Mouse (Mus musculus): ENCODE measurements around the gene Lingo1. TPM values are rescaled to one million over a fixed set of nuclear protein-coding genes. Genes with fewer than 3 reads are reported as not detected.

Gene Lingo1
- total and polyA plus RNA-seq, 2 experiments from 2014 or later, result 110 to 192 TPM

DNA sequence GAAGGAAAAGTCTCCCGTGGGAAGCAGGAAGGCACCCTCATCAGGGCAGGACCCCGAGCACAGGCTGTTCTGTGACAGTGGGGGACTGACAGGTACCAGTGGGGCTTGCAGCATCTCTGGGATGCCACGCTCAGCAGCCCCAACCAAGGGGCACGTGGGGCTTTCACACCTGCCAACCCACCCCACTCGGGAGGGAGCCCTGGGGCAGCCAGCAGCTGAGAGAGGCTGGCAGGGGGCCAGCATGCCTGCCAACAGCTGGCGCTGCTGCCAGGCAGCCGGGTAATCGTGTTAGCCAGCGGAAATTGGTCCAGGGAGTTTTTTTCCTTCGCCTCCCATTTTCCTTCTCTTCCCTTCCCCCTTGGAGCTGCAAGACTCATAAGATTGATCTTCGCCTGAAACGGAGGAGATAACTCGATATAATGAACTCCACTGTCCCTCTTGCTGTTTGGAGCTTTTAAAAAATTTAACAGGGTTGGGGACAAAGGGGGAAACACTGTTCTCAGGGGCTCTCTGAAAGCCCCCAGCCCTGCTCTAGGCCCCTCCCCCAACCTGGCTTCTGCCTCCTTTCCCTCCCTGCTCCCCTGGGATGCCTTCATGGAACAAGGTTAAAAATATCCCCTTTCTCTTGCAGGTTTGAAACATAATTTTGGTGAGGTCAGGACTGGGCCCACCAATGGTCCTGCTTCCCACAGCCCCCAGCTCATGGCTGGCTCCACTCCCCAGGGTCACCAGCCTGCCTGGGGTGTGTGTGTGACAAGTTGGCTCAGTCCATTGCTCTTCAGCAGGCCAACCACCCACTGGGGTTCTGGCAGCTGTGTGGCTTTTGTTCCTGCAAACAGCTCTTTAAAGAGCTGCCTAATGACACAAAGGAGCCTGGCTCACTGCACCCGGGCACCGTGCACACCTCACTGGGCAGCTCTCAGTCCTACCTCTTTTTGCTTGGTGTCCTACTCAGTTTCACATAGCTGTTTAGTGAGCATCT, 68.3 kb downstream of the Lingo1 start:
- ATAC-seq (ENCODE audit: low FRiP score), result no peak
- Histone ChIP-seq H3K27me3 (ENCODE audit: insufficient read depth, low read length) (no peaks in the 10 kb centered on the region), H3K9ac (replicated peaks; ENCODE audit: low read length, poor library complexity, severe bottlenecking) (no peak overlapping the region), H3K9me3 (ENCODE audit: low read length) (no peaks in the 10 kb centered on the region), H3K27ac (ENCODE audit: low read depth, low read length) (peak overlapping the region; percentile 49), H3K4me1 (ENCODE audit: insufficient read depth, low read length) (peaks cover 4% of the 10 kb centered on the region; the same call in 1 of the 2 replicates), H3K4me2 (ENCODE audit: low read depth, low read length, poor library complexity, severe bottlenecking) (peak overlapping the region; percentile 6; the same call in 1 of the 2 replicates), H3K36me3 (ENCODE audit: insufficient read depth, low read length) (no peaks in the 10 kb centered on the region), H3K4me3 (ENCODE audit: low read depth, low read length) (no peak overlapping the region)
- DNase-seq (ENCODE audit: low spot score), result peak; percentile 86
- no peak for TF ChIP-seq CTCF (IDR thresholded peaks at IDR 0.05)
- WGBS, result 12% methylated on average over 15 of the region's 15 CpGs

DNA sequence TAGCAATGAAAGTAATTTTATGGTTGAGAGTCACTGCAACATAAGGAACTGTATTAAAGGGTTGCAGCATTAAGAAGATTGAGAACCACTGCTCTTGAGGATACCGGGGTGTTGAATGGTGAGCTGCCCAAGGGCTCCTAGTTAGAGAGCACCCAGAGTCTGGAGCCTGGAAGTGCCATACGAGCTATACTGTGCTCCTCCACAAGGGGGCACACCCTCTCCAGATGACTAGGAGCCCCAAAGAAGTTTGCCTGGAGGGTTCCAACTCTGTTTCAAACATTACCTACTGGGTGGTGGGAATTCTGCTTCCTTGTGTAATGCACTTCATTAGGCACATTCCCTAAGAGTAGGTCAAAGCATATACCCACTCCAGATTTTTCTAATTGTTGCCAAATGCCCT, 70.5 kb downstream of the Lingo1 start:
- Histone ChIP-seq H3K9me3 (ENCODE audit: low read length) (no peaks in the 10 kb centered on the region), H3K27ac (ENCODE audit: low read depth, low read length) (no peak overlapping the region), H3K9ac (replicated peaks; ENCODE audit: low read length, poor library complexity, severe bottlenecking) (no peak overlapping the region), H3K4me1 (ENCODE audit: insufficient read depth, low read length) (peaks cover 4% of the 10 kb centered on the region; the same call in 1 of the 2 replicates), H3K27me3 (ENCODE audit: insufficient read depth, low read length) (no peaks in the 10 kb centered on the region), H3K4me3 (ENCODE audit: low read depth, low read length) (no peak overlapping the region), H3K4me2 (ENCODE audit: low read depth, low read length, poor library complexity, severe bottlenecking) (no peak overlapping the region), H3K36me3 (ENCODE audit: insufficient read depth, low read length) (no peaks in the 10 kb centered on the region)
- TF ChIP-seq CTCF (IDR thresholded peaks at IDR 0.05), result peak; percentile 70
- WGBS, result 41% methylated on average over 2 of the region's 2 CpGs
- peak; percentile 59 for DNase-seq (ENCODE audit: low spot score)
- no peak for ATAC-seq (ENCODE audit: low FRiP score)

DNA sequence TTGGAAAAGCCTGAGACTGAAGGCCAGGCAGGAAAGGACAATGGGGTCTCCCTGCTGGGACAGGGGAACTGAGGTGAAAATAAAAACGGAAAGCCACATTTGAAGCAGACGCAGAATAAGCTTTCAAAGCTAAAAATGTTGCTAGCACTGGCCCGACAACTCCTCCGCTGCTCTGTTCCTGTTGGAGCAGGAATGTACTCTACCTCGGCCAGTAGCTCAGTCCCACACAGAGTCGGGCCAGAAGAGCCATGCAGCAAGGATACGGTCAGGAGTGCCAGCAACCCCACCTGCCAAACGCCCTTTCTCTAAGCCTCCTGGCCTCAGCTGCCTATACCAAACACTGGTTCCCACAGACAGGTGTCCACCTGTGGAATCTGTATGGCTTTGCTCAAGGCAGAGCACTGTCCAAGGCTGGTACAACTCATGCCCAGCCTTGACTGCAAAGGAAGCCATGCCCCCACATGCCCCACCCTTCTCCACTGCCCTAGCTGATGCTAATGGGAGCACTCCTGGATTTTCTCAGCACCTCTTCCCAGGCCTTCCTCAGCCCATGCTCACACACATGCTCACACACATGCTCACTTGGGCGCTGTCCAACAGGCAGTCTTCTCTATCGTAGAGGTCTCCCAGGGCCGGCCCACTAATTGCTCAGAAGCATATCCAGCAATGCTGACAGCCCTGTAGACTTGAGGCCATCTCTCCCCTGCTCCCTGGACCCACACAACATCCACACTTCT, 74.0 kb downstream of the Lingo1 start:
- no peaks in the 10 kb centered on the region for H3K9me3 ChIP-seq (ENCODE audit: low read length)
- no peaks in the 10 kb centered on the region for H3K4me1 ChIP-seq (ENCODE audit: insufficient read depth, low read length)
- H3K27me3 ChIP-seq (ENCODE audit: insufficient read depth, low read length), result no peaks in the 10 kb centered on the region
- H3K4me3 ChIP-seq (ENCODE audit: low read depth, low read length), result no peak overlapping the region
- 72% methylated on average over 11 of the region's 11 CpGs for WGBS
- no peak overlapping the region for H3K9ac ChIP-seq (replicated peaks; ENCODE audit: low read length, poor library complexity, severe bottlenecking)
- no peak overlapping the region for H3K27ac ChIP-seq (ENCODE audit: low read depth, low read length)
- no peak for TF ChIP-seq CTCF (IDR thresholded peaks at IDR 0.05)
- H3K4me2 ChIP-seq (ENCODE audit: low read depth, low read length, poor library complexity, severe bottlenecking), result no peak overlapping the region
- DNase-seq (ENCODE audit: low spot score), result peak; percentile 56
- ATAC-seq (ENCODE audit: low FRiP score), result no peak
- H3K36me3 ChIP-seq (ENCODE audit: insufficient read depth, low read length), result no peaks in the 10 kb centered on the region

DNA sequence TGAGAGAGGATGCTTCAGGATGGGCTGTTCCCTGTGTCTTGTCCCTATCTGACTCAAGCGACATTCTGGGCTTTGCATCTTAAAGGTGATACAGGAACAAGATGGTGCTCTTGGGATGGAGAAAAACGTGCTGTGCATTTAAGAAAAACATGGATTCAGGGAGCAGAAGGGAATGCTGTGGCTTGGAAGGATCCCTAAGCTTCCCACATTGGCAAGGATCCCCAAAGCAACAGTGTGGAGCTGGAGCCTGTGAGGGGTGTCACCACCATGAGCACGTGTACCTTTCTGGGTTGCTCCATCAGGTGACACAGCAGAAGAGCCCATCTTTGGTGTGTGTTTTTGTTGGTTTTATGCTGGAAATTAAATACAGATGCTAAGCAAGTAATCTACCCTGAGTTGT, 77.3 kb downstream of the Lingo1 start:
- TF ChIP-seq CTCF (IDR thresholded peaks at IDR 0.05), result no peak
- WGBS, result 82% methylated on average over 3 of the region's 3 CpGs
- H3K4me2 ChIP-seq (ENCODE audit: low read depth, low read length, poor library complexity, severe bottlenecking), result no peak overlapping the region
- H3K27ac ChIP-seq (ENCODE audit: low read depth, low read length), result no peak overlapping the region
- DNase-seq (ENCODE audit: low spot score) (no peak), ATAC-seq (ENCODE audit: low FRiP score) (no peak)
- no peaks in the 10 kb centered on the region for H3K4me1 ChIP-seq (ENCODE audit: insufficient read depth, low read length)
- H3K4me3 ChIP-seq (ENCODE audit: low read depth, low read length), result no peak overlapping the region
- no peak overlapping the region for H3K9ac ChIP-seq (replicated peaks; ENCODE audit: low read length, poor library complexity, severe bottlenecking)
- H3K36me3 ChIP-seq (ENCODE audit: insufficient read depth, low read length), result no peaks in the 10 kb centered on the region
- no peaks in the 10 kb centered on the region for H3K27me3 ChIP-seq (ENCODE audit: insufficient read depth, low read length)
- H3K9me3 ChIP-seq (ENCODE audit: low read length), result no peaks in the 10 kb centered on the region

DNA sequence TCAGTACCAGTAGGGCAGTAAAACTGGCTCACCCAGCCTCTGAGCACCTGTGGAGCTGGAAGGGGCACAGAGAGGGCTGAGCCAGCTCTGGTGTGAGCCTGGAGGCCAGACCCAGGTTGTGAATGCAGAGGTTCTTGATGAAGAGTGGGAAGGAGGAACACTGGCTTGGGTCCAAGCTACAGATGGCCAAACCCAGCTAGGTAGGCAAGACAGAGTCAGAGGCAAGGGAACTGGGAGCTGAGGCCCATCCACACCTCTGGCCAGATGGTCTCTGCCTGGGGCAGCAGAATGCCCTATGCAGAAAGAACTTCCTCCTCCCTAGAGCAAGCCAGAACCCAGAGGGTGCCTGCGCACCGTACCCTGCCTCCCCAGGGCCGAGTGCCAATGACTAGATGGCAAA, 79.7 kb downstream of the Lingo1 start:
- 87% methylated on average over 3 of the region's 3 CpGs for WGBS
- H3K9me3 ChIP-seq (ENCODE audit: low read length), result no peaks in the 10 kb centered on the region
- ATAC-seq (ENCODE audit: low FRiP score) (no peak), DNase-seq (ENCODE audit: low spot score) (no peak)
- no peak overlapping the region for H3K27ac ChIP-seq (ENCODE audit: low read depth, low read length)
- H3K4me2 ChIP-seq (ENCODE audit: low read depth, low read length, poor library complexity, severe bottlenecking), result no peak overlapping the region
- no peaks in the 10 kb centered on the region; the same call in 1 of the 2 replicates for H3K4me1 ChIP-seq (ENCODE audit: insufficient read depth, low read length)
- no peak overlapping the region for H3K4me3 ChIP-seq (ENCODE audit: low read depth, low read length)
- no peak overlapping the region for H3K9ac ChIP-seq (replicated peaks; ENCODE audit: low read length, poor library complexity, severe bottlenecking)
- H3K36me3 ChIP-seq (ENCODE audit: insufficient read depth, low read length), result no peaks in the 10 kb centered on the region
- no peaks in the 10 kb centered on the region for H3K27me3 ChIP-seq (ENCODE audit: insufficient read depth, low read length)
- TF ChIP-seq CTCF (IDR thresholded peaks at IDR 0.05), result no peak

All from midbrain, postnatal 0 days (tissue).